Mouse (Mus musculus) cerebellum, adult 18-20 months (tissue): ENCODE measurements around the gene Cd72.
"Not testable (repeated sequence)": the region's sequence is repeated elsewhere in the genome, so short reads cannot be mapped to it uniquely, and the experiment has no call there.

Source experiments
- DNase-seq, 2 experiments: peaks; one replicate each; pipeline ENCODE4 v3.0.0; 2021

The Cd72 gene

GRCm38 (mm10) chr4:43454041-43454836, at the start of gene Cd72:
Cd72 (minus strand) TSS chr4:43454628.
- DNase-seq: no peak

GRCm38 (mm10) chr4:43503506-43503905, 49.1 kb upstream of the Cd72 start:
- DNase-seq: no peak

GRCm38 (mm10) chr4:43503041-43503440, 48.6 kb upstream of the Cd72 start:
- DNase-seq: no peak

- DNase-seq: peak; percentile 86 to 89
Measured at GRCm38 (mm10) chr4:43499407-43500333, 45.2 kb upstream of the Cd72 start, which contains the start of gene Arhgef39. Arhgef39 (minus strand) TSS chr4:43499695.

GRCm38 (mm10) chr4:43498983-43499382, 44.6 kb upstream of the Cd72 start:
- DNase-seq: peak in 1 of 2 experiments; percentile 35

GRCm38 (mm10) chr4:43497946-43498345, 43.5 kb upstream of the Cd72 start:
- DNase-seq: no peak

- DNase-seq: no peak
Measured at GRCm38 (mm10) chr4:43497405-43497804, 43.0 kb upstream of the Cd72 start.

- no peak for DNase-seq
Measured at GRCm38 (mm10) chr4:43496587-43496986, 42.2 kb upstream of the Cd72 start.

- DNase-seq: peak in 1 of 2 experiments; percentile 43
Measured at GRCm38 (mm10) chr4:43493846-43494240, 39.4 kb upstream of the Cd72 start.

- peak; percentile 95 to 98 for DNase-seq
Measured at GRCm38 (mm10) chr4:43493186-43493845, 38.9 kb upstream of the Cd72 start.

- peak; percentile 92 to 96 for DNase-seq
Measured at GRCm38 (mm10) chr4:43492821-43493185, 38.4 kb upstream of the Cd72 start, which contains the start of gene Ccdc107. Ccdc107 (plus strand) TSS chr4:43492900.

GRCm38 (mm10) chr4:43492101-43492820, 37.8 kb upstream of the Cd72 start:
- DNase-seq: no peak

- no peak for DNase-seq
Measured at GRCm38 (mm10) chr4:43490801-43491200, 36.4 kb upstream of the Cd72 start.

- DNase-seq: no peak
Measured at GRCm38 (mm10) chr4:43489611-43490010, 35.2 kb upstream of the Cd72 start.

- not testable (repeated sequence) for DNase-seq
Measured at GRCm38 (mm10) chr4:43485666-43486065, 31.2 kb upstream of the Cd72 start.

GRCm38 (mm10) chr4:43483535-43484091, 29.2 kb upstream of the Cd72 start, which contains the start of gene Sit1:
Sit1 (minus strand) TSS chr4:43483734.
- DNase-seq: no peak

GRCm38 (mm10) chr4:43482591-43482990, 28.2 kb upstream of the Cd72 start:
- peak; percentile 42 to 44 for DNase-seq

GRCm38 (mm10) chr4:43481894-43482456, 27.5 kb upstream of the Cd72 start:
- no peak for DNase-seq

GRCm38 (mm10) chr4:43480985-43481384, 26.6 kb upstream of the Cd72 start:
- no peak for DNase-seq

GRCm38 (mm10) chr4:43478906-43479832, 24.7 kb upstream of the Cd72 start:
- DNase-seq: peak in 1 of 2 experiments; percentile 51
